Mouse (Mus musculus) heart, adult 2 months (tissue): ENCODE data around the gene Acot3. TPM values are rescaled to one million over a fixed set of nuclear protein-coding genes. Genes with fewer than 3 reads are reported as not detected.

ENCODE experiments used
- DNase-seq, 2 experiments: peaks; one replicate each; pipeline ENCODE4 v3.0.0; 2021
- H3K27ac ChIP-seq: fragments of 200-600 bp; 2 replicates; pipeline ENCODE4 v1.8.1; 2022
- H3K27me3 ChIP-seq: fragments of 200-500 bp; 2 replicates; pipeline ENCODE4 v1.6.1; 2012; ENCODE audit warnings: mild to moderate bottlenecking, low read length, inconsistent platforms, mixed read lengths; ENCODE audit not compliant: control insufficient read depth, insufficient read depth
- H3K36me3 ChIP-seq: fragments of 200-500 bp; 2 replicates; pipeline ENCODE4 v1.6.1; 2012; ENCODE audit warnings: low read length, inconsistent platforms; ENCODE audit not compliant: control insufficient read depth, insufficient read depth
- H3K4me1 ChIP-seq: fragments of 200-500 bp; 2 replicates; pipeline ENCODE4 v1.6.1; 2011; ENCODE audit warnings: low read length; ENCODE audit not compliant: control insufficient read depth, insufficient read depth
- H3K4me3 ChIP-seq: fragments of 200-600 bp; 2 replicates; pipeline ENCODE4 v1.8.1; 2022
- H3K79me2 ChIP-seq: fragments of 200-500 bp; replicated peaks from 2 replicates; pipeline ENCODE4 v1.6.1; 2012; ENCODE audit warnings: mild to moderate bottlenecking, inconsistent platforms, low read length, moderate library complexity, mixed read lengths; ENCODE audit not compliant: control insufficient read depth, insufficient read depth
- H3K9ac ChIP-seq: fragments of 200-500 bp; 2 replicates; pipeline ENCODE4 v1.6.1; 2012; ENCODE audit warnings: low read depth, mild to moderate bottlenecking, control low read depth, inconsistent platforms, low read length, mixed read lengths
- CTCF ChIP-seq: fragments of 200-600 bp; IDR thresholded peaks from 2 replicates; pipeline ENCODE4 v1.8.1; 2022; ENCODE audit warnings: antibody characterized with exemption, mild to moderate bottlenecking, moderate library complexity
- EP300 ChIP-seq: fragments of 200-500 bp; IDR thresholded peaks from 2 replicates; pipeline ENCODE4 v1.6.1; 2011; ENCODE audit warnings: low read depth, low read length, control low read depth; ENCODE audit not compliant: insufficient read depth
- POLR2A ChIP-seq: fragments of 200-500 bp; IDR thresholded peaks from 2 replicates; pipeline ENCODE4 v1.6.1; 2011; ENCODE audit warnings: mild to moderate bottlenecking, low read depth, low read length, control low read depth; ENCODE audit not compliant: insufficient read depth
- WGBS: fragments of 180-500 bp; shearing (Covaris S2); methylation state at CpG from one replicate; pipeline ENCODE4 v1.1.7; 2018; 5-methylcytosine and 5-hydroxymethylcytosine counted together
- intact Hi-C: fragments of 180-260 bp; cut with DNase I; formaldehyde crosslinking; loops from one replicate; pipeline ENCODE4 v1.15.1; 2025
- polyA plus RNA-seq: library from polyadenylated mRNA; depleted of rRNA; stranded (reverse); fragments of >200 nt; gene quantifications from 2 replicates; pipeline ENCODE4 v1.2.3, GENCODE M21; 2012
- total RNA-seq, 2 experiments: library from RNA; stranded (reverse); gene quantifications; 2 replicates each; pipeline ENCODE4 v1.2.3; 2021

The Acot3 gene
- total and polyA plus RNA-seq, 3 experiments, result 0.57 to 0.84 (median 0.84) TPM

- no peak for DNase-seq
- no peaks in the 10 kb centered on the region for H3K27me3 ChIP-seq
- intact Hi-C loops, result no loop called here
- H3K36me3 ChIP-seq, result no peaks in the 10 kb centered on the region
- WGBS, result 86% methylated on average over 7 of the region's 7 CpGs
- H3K27ac ChIP-seq, result no peak overlapping the region
- no peak overlapping the region for H3K9ac ChIP-seq
- H3K4me3 ChIP-seq, result no peak overlapping the region
- H3K79me2 ChIP-seq, result no peaks in the 10 kb centered on the region
- TF ChIP-seq CTCF, result no peak
- no peaks in the 10 kb centered on the region for H3K4me1 ChIP-seq
Observed at GRCm38 (mm10) chr12:84052609-84053008, 665 bp downstream of the Acot3 start.

- DNase-seq, result no peak
- no peak for TF ChIP-seq EP300
- TF ChIP-seq CTCF, result no peak
- no peak for TF ChIP-seq POLR2A
- WGBS, result 13% methylated on average over 16 of the region's 16 CpGs
- H3K4me1 ChIP-seq, result no peaks in the 10 kb centered on the region
- no peaks in the 10 kb centered on the region for H3K27me3 ChIP-seq
- H3K79me2 ChIP-seq, result no peaks in the 10 kb centered on the region
- no peaks in the 10 kb centered on the region for H3K36me3 ChIP-seq
- intact Hi-C loops, result no loop called here
- no peak overlapping the region for H3K9ac ChIP-seq
- peak overlapping the region; percentile 24; the same call in 1 of the 2 replicates for H3K4me3 ChIP-seq
- no peak overlapping the region for H3K27ac ChIP-seq
Observed at GRCm38 (mm10) chr12:84053173-84053572, 1.2 kb downstream of the Acot3 start.

- Histone ChIP-seq H3K27ac (no peak overlapping the region), H3K4me1 (no peaks in the 10 kb centered on the region), H3K4me3 (peak overlapping the region; percentile 40; the same call in 1 of the 2 replicates), H3K27me3 (no peaks in the 10 kb centered on the region), H3K79me2 (no peaks in the 10 kb centered on the region), H3K36me3 (no peaks in the 10 kb centered on the region), H3K9ac (no peak overlapping the region)
- TF ChIP-seq CTCF (peak; percentile 22; the same call in 1 of the 2 replicates), EP300 (no peak), POLR2A (no peak)
- intact Hi-C loops, result no loop called here
- 3% methylated on average over 41 of the region's 46 CpGs for WGBS
- peak in 1 of 2 experiments; percentile 15 for DNase-seq
Observed at GRCm38 (mm10) chr12:84053679-84054391, 1.9 kb downstream of the Acot3 start.

GRCm38 (mm10) chr12:84060946-84061345 lies 9.0 kb downstream of the Acot3 start:
- no peak overlapping the region for H3K9ac ChIP-seq
- H3K27me3 ChIP-seq, result no peaks in the 10 kb centered on the region
- H3K79me2 ChIP-seq, result no peaks in the 10 kb centered on the region
- H3K4me3 ChIP-seq, result no peak overlapping the region
- no peak for DNase-seq
- H3K4me1 ChIP-seq, result no peaks in the 10 kb centered on the region
- TF ChIP-seq POLR2A (no peak), CTCF (peak; percentile 79)
- 19% methylated on average over 2 of the region's 2 CpGs for whole genome bisulfite sequencing
- H3K27ac ChIP-seq, result no peak overlapping the region
- no peaks in the 10 kb centered on the region for H3K36me3 ChIP-seq
- intact Hi-C loops, result loop anchor here (5.0 to 10.0 kb wide), 2 partner anchors 184 to 349 kb away; no protein-coding TSS in a partner anchor

- 91% methylated on average over 20 of the region's 20 CpGs for WGBS
- no peak overlapping the region for H3K9ac ChIP-seq
- no peaks in the 10 kb centered on the region for H3K4me1 ChIP-seq
- no peaks in the 10 kb centered on the region for H3K36me3 ChIP-seq
- TF ChIP-seq CTCF (no peak), EP300 (no peak), POLR2A (no peak)
- H3K79me2 ChIP-seq, result no peaks in the 10 kb centered on the region
- no peaks in the 10 kb centered on the region for H3K27me3 ChIP-seq
- intact Hi-C loops, result loop anchor here (5.0 to 10.0 kb wide), 2 partner anchors 182 to 350 kb away; no protein-coding TSS in a partner anchor
- H3K4me3 ChIP-seq, result no peak overlapping the region
- no peak overlapping the region for H3K27ac ChIP-seq
- DNase-seq, result no peak
Observed at GRCm38 (mm10) chr12:84062336-84062735, 10.4 kb downstream of the Acot3 start.

GRCm38 (mm10) chr12:84063228-84063627 lies 11.3 kb downstream of the Acot3 start:
- Histone ChIP-seq H3K4me3 (no peak overlapping the region), H3K27me3 (no peaks in the 10 kb centered on the region), H3K79me2 (no peaks in the 10 kb centered on the region), H3K4me1 (no peaks in the 10 kb centered on the region), H3K9ac (no peak overlapping the region), H3K27ac (no peak overlapping the region), H3K36me3 (no peaks in the 10 kb centered on the region)
- DNase-seq, result no peak
- WGBS, result 72% methylated on average over 5 of the region's 5 CpGs
- TF ChIP-seq CTCF (peak; percentile 52), EP300 (no peak)
- intact Hi-C loops, result loop anchor here (5.0 to 10.0 kb wide), 2 partner anchors 182 to 351 kb away; no protein-coding TSS in a partner anchor
